In the genomic region with DNA sequence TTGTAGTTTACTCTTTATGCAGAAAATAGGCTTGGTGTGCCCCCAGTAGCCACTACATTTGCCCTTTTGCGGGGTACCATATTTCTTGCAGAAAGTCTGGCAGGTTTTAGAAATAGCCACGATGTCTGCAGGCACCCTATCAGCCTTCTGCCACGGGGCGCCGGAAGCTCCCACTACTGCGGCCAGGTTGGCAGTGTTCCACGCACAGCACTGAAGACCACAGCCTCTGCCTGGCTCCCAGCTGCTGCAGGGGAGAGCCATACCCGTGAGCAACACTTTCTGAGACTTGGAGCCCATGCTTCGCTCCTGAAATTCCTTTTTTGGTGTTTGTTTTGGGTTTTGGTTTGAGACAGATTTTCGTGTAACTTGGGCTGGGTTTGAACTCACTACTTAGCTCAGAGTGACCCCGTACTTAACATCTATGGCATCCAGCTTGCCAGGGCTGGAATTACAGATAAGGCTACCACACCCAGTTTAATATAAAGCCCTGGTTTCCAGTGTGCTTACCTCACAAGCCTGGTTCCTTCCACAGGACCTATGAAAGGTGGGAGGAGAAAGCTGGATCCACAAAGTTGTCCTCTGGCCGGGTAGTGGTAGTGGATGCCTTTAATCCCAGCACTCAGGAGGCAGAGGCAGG, we compare ENCODE assay signal across 13 mouse cellular contexts. TPM values are rescaled to one million over a fixed set of nuclear protein-coding genes. Genes with fewer than 3 reads are reported as not detected.
A peak's percentile ranks its signal among the peaks of the same experiment; 100 is the strongest.
DNase-seq lines count a peak whose midpoint lies in the region; ATAC-seq and TF ChIP-seq lines count a peak whose summit lies in the region.
"Had no signal": no experiment of that assay in that cellular context is flagged by ENCODE, and none has a peak within 500 bp of the region (broad histone marks: within the 10 kb centered on the region; RNA-seq: fewer than 3 reads in every experiment).

No protein-coding gene starts in this region.

- DNase-seq in heart, adult 11 months: peak; percentile 94
- no peak for DNase-seq in heart, embryonic 10.5 days (ENCODE audit: low spot score)
- peak; percentile 57 for DNase-seq in midbrain, embryonic 11.5 days (ENCODE audit: low spot score, missing footprints)
- peak; percentile 53 to 61 for DNase-seq in thymus, adult 18-20 months
- DNase-seq in cerebellum, adult 11 months: no peak
- no peak for DNase-seq in cerebellum, adult 2 months
- DNase-seq: cerebellum, adult 9-10 months; lung, adult 2 months had no signal

- H3K27ac ChIP-seq in heart, embryonic 10.5 days: no peak overlapping the region
- no peak overlapping the region for H3K27ac ChIP-seq in midbrain, embryonic 11.5 days (ENCODE audit: low read depth, low read length)
- no peak overlapping the region for H3K27ac ChIP-seq in midbrain, embryonic 13.5 days
- no peak overlapping the region for H3K27ac ChIP-seq in cerebellum, adult 2 months (ENCODE audit: insufficient read depth, low read length)
- H3K27ac ChIP-seq: neural tube, embryonic 12.5 days had no signal

- no peak overlapping the region for H3K4me2 ChIP-seq in midbrain, embryonic 11.5 days
- H3K4me2 ChIP-seq in midbrain, embryonic 13.5 days (replicated peaks): no peak overlapping the region
- H3K4me2 ChIP-seq: neural tube, embryonic 12.5 days had no signal

- WGBS in heart, embryonic 10.5 days: 81% methylated on average over 12 of the region's 12 CpGs
- WGBS in midbrain, embryonic 11.5 days: 83% methylated on average over 12 of the region's 12 CpGs
- 84% methylated on average over 12 of the region's 12 CpGs for WGBS in midbrain, embryonic 13.5 days
- WGBS in cerebellum, adult 2 months: 31% methylated on average over 12 of the region's 12 CpGs

- no peaks in the 10 kb centered on the region for H3K9me3 ChIP-seq in heart, embryonic 10.5 days
- H3K9me3 ChIP-seq in midbrain, embryonic 11.5 days (ENCODE audit: control insufficient read depth, low read length): no peaks in the 10 kb centered on the region
- H3K9me3 ChIP-seq in midbrain, embryonic 13.5 days: no peaks in the 10 kb centered on the region
- H3K9me3 ChIP-seq: neural tube, embryonic 12.5 days had no signal

- H3K4me3 ChIP-seq in heart, embryonic 10.5 days: no peak overlapping the region
- H3K4me3 ChIP-seq in midbrain, embryonic 11.5 days (ENCODE audit: low read depth, low read length): no peak overlapping the region
- H3K4me3 ChIP-seq in midbrain, embryonic 13.5 days (replicated peaks): no peak overlapping the region
- H3K4me3 ChIP-seq in cerebellum, adult 2 months (replicated peaks; ENCODE audit: insufficient read depth, low read depth, low read length): no peak overlapping the region
- H3K4me3 ChIP-seq: neural tube, embryonic 12.5 days had no signal

- TF ChIP-seq CTCF in cerebellum, adult 2 months (IDR thresholded peaks at IDR 0.05; ENCODE audit: borderline replicate concordance, insufficient read depth, low read depth, low read length): no peak

- H3K27me3 ChIP-seq in heart, embryonic 10.5 days (ENCODE audit: insufficient read depth, poor library complexity, severe bottlenecking): no peaks in the 10 kb centered on the region
- no peaks in the 10 kb centered on the region for H3K27me3 ChIP-seq in midbrain, embryonic 11.5 days (ENCODE audit: control insufficient read depth, insufficient read depth, low read length)
- no peaks in the 10 kb centered on the region for H3K27me3 ChIP-seq in midbrain, embryonic 13.5 days
- H3K27me3 ChIP-seq in cerebellum, adult 2 months (ENCODE audit: control insufficient read depth, insufficient read depth, low read length): no peaks in the 10 kb centered on the region
- H3K27me3 ChIP-seq: CH12.LX; neural tube, embryonic 12.5 days had no signal

- no peak for TF ChIP-seq POLR2A in cerebellum, adult 2 months (IDR thresholded peaks at IDR 0.05; ENCODE audit: borderline replicate concordance, insufficient read depth, low read length)

- H3K9ac ChIP-seq in midbrain, embryonic 11.5 days (ENCODE audit: low read length): no peak overlapping the region
- no peak overlapping the region for H3K9ac ChIP-seq in midbrain, embryonic 13.5 days (replicated peaks)
- H3K9ac ChIP-seq: neural tube, embryonic 12.5 days had no signal

- H3K36me3 ChIP-seq in heart, embryonic 10.5 days: no peaks in the 10 kb centered on the region
- H3K36me3 ChIP-seq in midbrain, embryonic 11.5 days (ENCODE audit: control insufficient read depth, insufficient read depth, low read length): no peaks in the 10 kb centered on the region
- H3K36me3 ChIP-seq in midbrain, embryonic 13.5 days: no peaks in the 10 kb centered on the region
- H3K36me3 ChIP-seq: neural tube, embryonic 12.5 days had no signal

- ATAC-seq in midbrain, embryonic 11.5 days (ENCODE audit: low FRiP score): no peak
- no peak for ATAC-seq in midbrain, embryonic 13.5 days
- ATAC-seq in erythroblast, adult 5-6 weeks (replicated peaks; ENCODE audit: low FRiP score, poor library complexity, severe bottlenecking): peak; percentile 42; the same call in 1 of the 2 replicates
- ATAC-seq: intestine, embryonic 16.5 days had no signal

- H3K4me1 ChIP-seq in heart, embryonic 10.5 days: peaks cover 30% of the 10 kb centered on the region
- no peaks in the 10 kb centered on the region for H3K4me1 ChIP-seq in midbrain, embryonic 11.5 days (ENCODE audit: control insufficient read depth, insufficient read depth, low read length)
- no peaks in the 10 kb centered on the region for H3K4me1 ChIP-seq in midbrain, embryonic 13.5 days (replicated peaks)
- no peaks in the 10 kb centered on the region for H3K4me1 ChIP-seq in cerebellum, adult 2 months (ENCODE audit: control insufficient read depth, insufficient read depth, low read length)
- H3K4me1 ChIP-seq: neural tube, embryonic 12.5 days had no signal

RNA-seq across cellular contexts. Expression of gene Ncoa3, which starts 40.9 kb away (rescaled TPM):
- polyA plus RNA-seq in heart, embryonic 10.5 days (2016; fragmentation: Nextera tagmentation; extraction: Ambion mirVana): 14.8 and 15.8 TPM in 2 replicates
- 16.1 and 17.4 TPM in 2 replicates for polyA plus RNA-seq in midbrain, embryonic 11.5 days (2014; fragmentation: Nextera tagmentation; extraction: Ambion mirVana)
- 14.3 and 14.4 TPM in 2 replicates for polyA plus RNA-seq in midbrain, embryonic 13.5 days (2015; fragmentation: Nextera tagmentation; extraction: Ambion mirVana)
- 9.2 and 13.4 TPM in 2 replicates for total RNA-seq in erythroblast, adult 5-6 weeks (2015; ENCODE audit: low replicate concordance)
- 10.4 and 12.7 TPM in 2 replicates for total RNA-seq in erythroblast, adult 5-6 weeks (2017; ENCODE audit: low replicate concordance)
- 23.6 and 23.7 TPM in 2 replicates for polyA plus RNA-seq in cerebellum, adult 2 months (2012; rRNA removed)

RNA-seq across cellular contexts. Expression of gene Zmynd8, which starts 52.7 kb away (rescaled TPM):
- 57.1 and 58.5 TPM in 2 replicates for polyA plus RNA-seq in heart, embryonic 10.5 days (2016; fragmentation: Nextera tagmentation; extraction: Ambion mirVana)
- 43.1 and 45.6 TPM in 2 replicates for polyA plus RNA-seq in midbrain, embryonic 11.5 days (2014; fragmentation: Nextera tagmentation; extraction: Ambion mirVana)
- 85.4 and 86.8 TPM in 2 replicates for polyA plus RNA-seq in midbrain, embryonic 13.5 days (2015; fragmentation: Nextera tagmentation; extraction: Ambion mirVana)
- 60.1 and 81.1 TPM in 2 replicates for total RNA-seq in erythroblast, adult 5-6 weeks (2015; ENCODE audit: low replicate concordance)
- 83.9 and 95.3 TPM in 2 replicates for total RNA-seq in erythroblast, adult 5-6 weeks (2017; ENCODE audit: low replicate concordance)
- 85.5 and 86.6 TPM in 2 replicates for polyA plus RNA-seq in cerebellum, adult 2 months (2012; rRNA removed)

Comparison
In these comparisons a context has a peak if more than half of its experiments do, and no peak if none do; other contexts are left out.
1. DNase-seq: peak in heart, adult 11 months (single experiment), midbrain, embryonic 11.5 days (single experiment) and thymus, adult 18-20 months (2 of 2); none in heart, embryonic 10.5 days (single experiment), cerebellum, adult 11 months (single experiment) and cerebellum, adult 2 months (0 of 2).